Mouse (Mus musculus) liver, embryonic 14.5 days (tissue): ENCODE measurements around the gene Anapc2.

Experiments used
- CTCF ChIP-seq: IDR thresholded peaks from 2 replicates; pipeline ENCODE4 v1.5.1; 2016; ENCODE audit warnings: antibody characterized with exemption, low read depth, control low read depth
- EP300 ChIP-seq: IDR thresholded peaks from 2 replicates; pipeline ENCODE4 v1.6.1; 2016; ENCODE audit warnings: antibody characterized with exemption, low read depth

DNA sequence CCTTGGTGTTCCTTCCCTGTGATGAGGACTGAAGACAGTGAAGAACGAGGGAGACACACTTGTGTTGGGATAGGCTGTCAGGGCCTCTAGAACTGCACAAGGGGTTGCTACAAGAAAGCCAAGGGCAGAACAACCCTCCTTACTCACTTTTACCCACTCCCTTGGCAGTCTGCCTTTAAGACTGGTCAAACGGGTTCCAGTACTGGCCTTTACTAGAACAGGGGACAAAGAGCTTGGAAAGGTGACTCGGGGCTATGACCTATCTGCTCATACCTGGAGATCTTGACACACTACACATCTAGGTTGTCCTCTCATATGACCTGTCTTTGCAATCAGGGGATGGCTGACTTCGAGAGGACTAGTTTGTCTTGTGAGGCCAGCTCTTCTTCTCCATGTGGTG lies 34.8 kb upstream of the Anapc2 start:
- TF ChIP-seq CTCF (no peak), EP300 (no peak)
